Mouse (Mus musculus) gastrocnemius, postnatal 14 days (tissue): Measurements from ENCODE around the gene Osm. TPM values are rescaled to one million over a fixed set of nuclear protein-coding genes. Genes with fewer than 3 reads are reported as not detected.

Source experiments
- DNase-seq: peaks from one replicate; pipeline ENCODE4 v3.0.0; 2021; ENCODE audit warnings: mixed read lengths
- intact Hi-C: fragments of 180-260 bp; cut with DNase I; formaldehyde crosslinking; loops from one replicate; pipeline ENCODE4 v1.15.1; 2025; ENCODE audit warnings: low total_unique reads
- total RNA-seq, 2 experiments: library from RNA; stranded (reverse); gene quantifications; 2 replicates each; pipeline ENCODE4 v1.2.3; 2021

Gene Osm
- total RNA-seq, 2 experiments from 2014 or later, result not detected

GRCm38 (mm10) chr11:4261969-4262368 is 25.7 kb downstream of the Osm start:
- no peak for DNase-seq
- intact Hi-C loops, result no loop called here

- no peak for DNase-seq
- intact Hi-C loops, result no loop called here
Measured at GRCm38 (mm10) chr11:4262847-4263246, 26.6 kb downstream of the Osm start.

GRCm38 (mm10) chr11:4263296-4263695 is 27.1 kb downstream of the Osm start:
- DNase-seq, result no peak
- intact Hi-C loops, result no loop called here

GRCm38 (mm10) chr11:4264066-4264465 is 27.8 kb downstream of the Osm start:
- intact Hi-C loops, result no loop called here
- DNase-seq, result peak; percentile 73

DNA sequence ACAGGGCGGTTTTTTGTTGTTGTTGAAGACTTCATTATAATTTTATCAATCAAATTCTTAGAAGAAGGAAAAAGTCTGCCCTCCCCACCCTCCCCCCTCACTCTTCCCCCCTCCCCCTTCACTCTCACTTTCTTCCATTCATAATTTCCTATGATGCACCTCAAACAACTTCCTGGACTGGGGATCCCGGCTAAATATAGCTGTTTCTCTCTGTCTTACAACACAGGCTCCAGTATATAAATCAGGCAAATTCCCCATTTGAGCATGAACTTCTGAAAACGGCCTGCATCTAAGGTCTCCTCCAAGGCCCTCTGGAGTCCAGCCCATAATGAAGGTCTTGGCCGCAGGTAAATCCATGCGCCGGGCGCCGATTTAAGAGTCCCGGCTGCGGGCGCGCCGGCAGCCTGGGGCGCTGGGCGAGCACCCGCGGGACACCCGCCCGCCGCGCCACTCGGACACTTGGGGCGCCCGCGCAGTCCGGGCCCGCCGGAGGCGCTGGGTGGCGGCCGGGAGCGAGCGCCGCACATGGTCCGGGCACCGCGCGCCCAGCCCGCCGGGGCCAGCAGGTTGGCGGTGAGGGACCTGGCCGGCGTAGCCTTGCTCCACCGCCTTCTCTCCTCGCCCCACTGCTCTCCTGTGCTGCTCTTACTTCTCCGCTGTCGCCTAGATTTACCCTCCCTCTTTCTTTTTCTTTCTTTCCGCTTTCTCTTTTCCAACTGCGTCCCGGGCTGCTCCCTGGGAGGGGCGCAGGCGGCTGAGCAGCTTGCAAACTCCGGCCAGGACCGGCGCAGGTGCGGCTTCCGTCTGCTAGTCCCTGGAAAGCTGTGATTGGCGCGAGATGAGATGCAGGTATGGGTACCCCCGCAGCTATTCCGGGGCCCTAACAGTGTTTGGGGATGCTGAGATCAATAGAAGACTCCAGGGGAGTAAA is 30.3 kb downstream of the Osm start:
- intact Hi-C loops, result no loop called here
- peak; percentile 58 for DNase-seq

DNA sequence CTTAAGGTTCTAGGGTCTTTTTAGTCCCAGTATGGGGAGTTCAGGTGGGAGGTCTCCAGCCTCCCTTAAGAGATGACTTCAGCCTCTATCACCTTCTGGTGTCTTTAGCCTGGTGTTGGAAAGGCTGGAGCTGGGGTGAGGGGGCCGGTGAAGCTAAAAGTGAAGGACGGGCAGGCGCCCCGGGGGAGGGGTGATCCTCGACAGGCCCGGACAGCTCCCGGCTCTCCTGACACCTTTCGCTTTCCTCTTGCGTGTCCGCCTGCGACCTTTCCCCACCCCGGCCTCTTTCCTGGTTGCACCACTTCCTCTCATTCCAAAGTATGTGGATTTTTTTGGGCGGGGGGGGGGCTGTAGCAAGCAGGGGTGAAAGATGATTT is 31.0 kb downstream of the Osm start:
- no peak for DNase-seq
- intact Hi-C loops, result no loop called here

- DNase-seq, result no peak
- intact Hi-C loops, result no loop called here
Measured at GRCm38 (mm10) chr11:4268500-4268899, 32.3 kb downstream of the Osm start.

DNA sequence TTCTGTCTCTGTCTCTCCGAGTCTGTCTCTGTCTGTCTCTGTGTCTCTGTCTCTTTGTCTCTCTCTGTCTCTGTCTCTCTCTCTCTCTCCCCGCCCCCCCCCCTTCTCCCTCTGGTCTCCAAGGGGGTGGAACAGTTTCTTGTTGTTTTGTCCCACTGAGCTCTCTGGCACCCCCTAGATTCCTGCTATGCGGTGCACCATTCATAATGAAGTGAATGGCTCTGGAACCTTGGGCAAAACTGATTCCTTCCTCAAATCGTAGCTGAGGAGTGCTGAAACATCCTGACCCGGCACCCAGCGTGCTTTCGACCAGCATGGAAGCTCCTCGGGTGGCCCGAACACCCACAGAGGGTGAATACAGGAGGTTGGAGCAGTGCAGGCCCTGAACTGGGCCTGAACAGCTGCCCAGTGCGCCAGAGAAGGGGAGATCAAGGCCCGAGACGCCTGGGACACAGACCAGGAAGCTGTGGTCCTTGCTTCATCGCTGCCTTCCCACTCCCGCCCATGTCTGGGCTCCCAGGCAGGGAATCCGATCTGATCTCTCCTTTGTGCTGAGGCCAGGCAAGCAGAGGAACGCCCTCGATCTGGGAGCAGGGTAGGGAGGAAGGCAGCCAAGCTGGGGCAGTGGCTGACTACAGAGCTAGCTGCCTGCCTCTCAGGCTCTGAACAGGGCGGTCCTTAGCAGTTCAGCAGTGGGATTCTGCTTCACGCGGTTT is 34.7 kb downstream of the Osm start:
- intact Hi-C loops, result no loop called here
- peak; percentile 83 for DNase-seq

GRCm38 (mm10) chr11:4271544-4271943 is 35.3 kb downstream of the Osm start:
- intact Hi-C loops, result no loop called here

DNA sequence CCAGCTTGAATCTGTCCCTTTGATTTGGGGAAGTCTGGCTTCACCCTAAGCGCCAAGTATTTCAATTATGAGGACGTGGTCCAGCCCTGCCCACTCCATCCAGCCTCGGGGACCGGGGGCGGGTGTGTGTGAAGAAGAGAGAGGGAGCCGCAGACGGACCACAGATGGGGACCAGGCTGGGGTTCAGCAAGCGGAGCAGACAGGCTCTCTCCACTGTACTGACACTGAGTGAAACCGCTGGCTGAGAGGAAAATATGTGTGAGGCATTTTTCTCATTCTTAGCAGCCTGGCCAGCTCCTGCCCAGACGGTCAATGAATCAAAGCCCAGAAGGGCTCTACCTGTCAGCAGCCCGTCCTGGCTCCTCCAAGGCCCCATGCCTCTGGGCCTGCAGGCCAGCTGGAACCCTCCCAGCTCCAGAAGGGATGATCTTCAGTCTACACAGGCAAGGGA is 40.2 kb downstream of the Osm start:
- peak; percentile 58 for DNase-seq
- intact Hi-C loops, result no loop called here

More at GRCm38 (mm10) chr11:4271544-4271943, 35.3 kb downstream of the Osm start:
- DNase-seq, result no peak

DNA sequence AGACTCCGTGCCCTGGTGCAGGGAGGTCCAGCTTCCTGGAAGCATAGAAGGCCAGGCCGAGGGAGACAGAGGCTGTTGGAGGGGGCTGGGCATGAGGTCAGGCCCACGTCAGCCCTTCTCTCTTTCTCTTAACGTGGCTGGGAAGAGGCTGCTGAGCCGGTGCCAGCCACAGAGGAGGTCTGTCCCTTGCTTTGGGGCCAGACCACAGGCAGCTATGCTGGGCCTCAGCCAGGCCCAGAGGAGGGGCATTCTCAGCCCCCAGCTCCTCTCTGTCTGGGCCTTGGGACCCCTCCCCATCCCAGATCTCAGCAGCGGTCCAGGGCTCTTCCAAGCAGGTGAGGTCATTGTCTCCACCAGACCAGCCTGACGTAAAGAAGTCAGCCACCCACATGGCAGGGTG is 43.7 kb downstream of the Osm start:
- intact Hi-C loops, result no loop called here
- no peak for DNase-seq

GRCm38 (mm10) chr11:4281852-4282251 is 45.6 kb downstream of the Osm start:
- no peak for DNase-seq
- intact Hi-C loops, result no loop called here

DNA sequence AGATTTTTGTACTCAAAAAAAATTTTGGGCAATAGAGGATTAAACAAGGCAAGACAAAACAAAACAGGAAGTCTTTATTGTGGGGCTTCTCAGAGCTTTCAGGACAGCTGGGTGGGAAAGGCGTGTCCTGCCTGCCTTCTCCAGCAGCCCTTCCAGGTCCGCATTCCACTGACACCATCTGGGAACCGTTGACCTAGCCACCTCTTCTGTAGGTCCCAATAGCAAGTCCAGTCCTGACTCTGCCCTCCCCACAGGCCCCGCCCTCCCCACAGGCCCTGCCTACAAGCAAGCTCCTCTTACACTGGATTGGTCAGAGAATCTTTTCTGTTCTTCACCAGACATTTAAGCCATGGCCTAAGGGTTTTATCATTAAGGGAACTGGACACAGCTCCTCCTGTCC is 47.4 kb downstream of the Osm start:
- intact Hi-C loops, result no loop called here
- DNase-seq, result peak; percentile 54

GRCm38 (mm10) chr11:4289280-4289679 is 53.1 kb downstream of the Osm start:
- intact Hi-C loops, result no loop called here

More at GRCm38 (mm10) chr11:4289280-4289679, 53.1 kb downstream of the Osm start:
- no peak for DNase-seq

Other genes starting within 250 kb of the Osm start
- not detected for gene Sec14l4, start 205.0 kb upstream of the Osm start, total RNA-seq
- gene Sec14l3, start 171.6 kb upstream of the Osm start, total RNA-seq, result not detected
- gene Mtfp1, start 141.0 kb upstream of the Osm start, total RNA-seq, result 10 to 100 TPM; 40.8 to 47.8 TPM
- gene Sec14l2, start 113.0 kb upstream of the Osm start, total RNA-seq, result under 1 TPM; 0.95 to 0.96 TPM
- gene Rnf215, start 101.2 kb upstream of the Osm start, total RNA-seq, result 1 to 10 TPM; 6.3 to 8.7 TPM
- gene Ccdc157, start 76.1 kb upstream of the Osm start, total RNA-seq, result 1 to 10 TPM; 3.3 to 5.6 TPM
- 10 to 100 TPM; 17.1 to 22.8 TPM for gene Sf3a1, start 76.1 kb upstream of the Osm start, total RNA-seq
- gene Tbc1d10a, start 49.6 kb upstream of the Osm start, total RNA-seq, result 1 to 10 TPM; 5.3 to 5.4 TPM
- 1 to 10 TPM; 4.3 to 8.9 TPM for gene Castor1, start 18.2 kb upstream of the Osm start, total RNA-seq
- gene Lif, start 21.1 kb downstream of the Osm start, total RNA-seq, result under 1 TPM; 0.24 to 0.45 TPM
- gene Hormad2, start 204.7 kb downstream of the Osm start, total RNA-seq, result not detected